Mouse (Mus musculus): ENCODE measurements around the gene Actl6a. TPM values are rescaled to one million over a fixed set of nuclear protein-coding genes. Genes with fewer than 3 reads are reported as not detected.
A peak's percentile ranks its signal among the peaks of the same experiment; 100 is the strongest.
"Not testable (repeated sequence)": the region's sequence is repeated elsewhere in the genome, so short reads cannot be mapped to it uniquely, and the experiment has no call there.

Actl6a gene
- polyA plus RNA-seq, 1 experiment from 2014 or later, result 128 TPM

- Histone ChIP-seq H3K4me1 (no peaks in the 10 kb centered on the region), H3K4me3 (replicated peaks) (no peak overlapping the region), H3K9ac (no peak overlapping the region), H3K9me3 (replicated peaks) (no peaks in the 10 kb centered on the region), H3K36me3 (peaks cover 84% of the 10 kb centered on the region), H3K27ac (replicated peaks) (no peak overlapping the region), H3K27me3 (no peaks in the 10 kb centered on the region), H3K4me2 (replicated peaks) (no peak overlapping the region)
- ATAC-seq (ENCODE audit: insufficient number of reproducible peaks, low FRiP score, low TSS enrichment, low read depth), result no peak
- 95% methylated on average over 7 of the region's 7 CpGs for WGBS
These were observed 18.1 kb downstream of the Actl6a start for GRCm38 (mm10) chr3:32724191-32724590.

GRCm38 (mm10) chr3:32725951-32726350 lies 19.9 kb downstream of the Actl6a start:
- Histone ChIP-seq H3K9ac (no peak overlapping the region), H3K4me2 (replicated peaks) (no peak overlapping the region), H3K36me3 (peaks cover 84% of the 10 kb centered on the region), H3K9me3 (replicated peaks) (no peaks in the 10 kb centered on the region), H3K27ac (replicated peaks) (no peak overlapping the region), H3K4me1 (no peaks in the 10 kb centered on the region), H3K4me3 (replicated peaks) (no peak overlapping the region), H3K27me3 (no peaks in the 10 kb centered on the region)
- no peak for ATAC-seq (ENCODE audit: insufficient number of reproducible peaks, low FRiP score, low TSS enrichment, low read depth)
- WGBS, result 87% methylated on average over 5 of the region's 5 CpGs

GRCm38 (mm10) chr3:32727861-32728260 lies 21.8 kb downstream of the Actl6a start:
- Histone ChIP-seq H3K9me3 (replicated peaks) (no peaks in the 10 kb centered on the region), H3K27me3 (no peaks in the 10 kb centered on the region), H3K9ac (no peak overlapping the region), H3K36me3 (peaks cover 77% of the 10 kb centered on the region), H3K4me3 (replicated peaks) (no peak overlapping the region), H3K4me1 (no peaks in the 10 kb centered on the region), H3K27ac (replicated peaks) (no peak overlapping the region), H3K4me2 (replicated peaks) (no peak overlapping the region)
- 82% methylated on average over 4 of the region's 4 CpGs for WGBS
- no peak for ATAC-seq (ENCODE audit: insufficient number of reproducible peaks, low FRiP score, low TSS enrichment, low read depth)

GRCm38 (mm10) chr3:32736244-32737171 lies 30.4 kb downstream of the Actl6a start, which contains the start of gene Ndufb5:
Gene Ndufb5, plus strand, starts transcription at chr3:32736990.
- Histone ChIP-seq H3K4me3 (replicated peaks) (peak within 1 kb of the TSS; percentile 72), H3K27me3 (no peaks in the 10 kb centered on the region), H3K4me1 (peaks cover 17% of the 10 kb centered on the region), H3K36me3 (peaks cover 20% of the 10 kb centered on the region), H3K9me3 (replicated peaks) (no peaks in the 10 kb centered on the region), H3K9ac (peak within 1 kb of the TSS; percentile 63), H3K4me2 (replicated peaks) (peak within 1 kb of the TSS; percentile 73), H3K27ac (replicated peaks) (peak within 1 kb of the TSS; percentile 87)
- under 1% methylated on average over 62 of the region's 62 CpGs for WGBS
- ATAC-seq (ENCODE audit: insufficient number of reproducible peaks, low FRiP score, low TSS enrichment, low read depth), result peak; percentile 99

- Histone ChIP-seq H3K4me3 (replicated peaks) (peak within 1 kb of the TSS; percentile 72), H3K4me1 (peaks cover 17% of the 10 kb centered on the region), H3K9ac (peak within 1 kb of the TSS; percentile 63), H3K27ac (replicated peaks) (peak within 1 kb of the TSS; percentile 87), H3K36me3 (peaks cover 19% of the 10 kb centered on the region), H3K4me2 (replicated peaks) (peak within 1 kb of the TSS; percentile 73), H3K27me3 (no peaks in the 10 kb centered on the region), H3K9me3 (replicated peaks) (no peaks in the 10 kb centered on the region)
- ATAC-seq (ENCODE audit: insufficient number of reproducible peaks, low FRiP score, low TSS enrichment, low read depth), result peak; percentile 29
- under 1% methylated on average over 31 of the region's 31 CpGs for WGBS
These were observed 31.1 kb downstream of the Actl6a start, which contains the start of gene Mrpl47 for GRCm38 (mm10) chr3:32737172-32737655. Gene Mrpl47, minus strand, starts transcription at chr3:32737605.

- WGBS, result 86% methylated on average over 5 of the region's 5 CpGs
- H3K36me3 ChIP-seq, result peaks cover 15% of the 10 kb centered on the region
- no peaks in the 10 kb centered on the region for H3K9me3 ChIP-seq (replicated peaks)
- H3K4me2 ChIP-seq (replicated peaks), result no peak overlapping the region
- peaks cover 17% of the 10 kb centered on the region for H3K4me1 ChIP-seq
- no peaks in the 10 kb centered on the region for H3K27me3 ChIP-seq
- no peak overlapping the region for H3K4me3 ChIP-seq (replicated peaks)
- no peak overlapping the region for H3K27ac ChIP-seq (replicated peaks)
- H3K9ac ChIP-seq, result no peak overlapping the region
- no peak for ATAC-seq (ENCODE audit: insufficient number of reproducible peaks, low FRiP score, low TSS enrichment, low read depth)
These were observed 32.5 kb downstream of the Actl6a start for GRCm38 (mm10) chr3:32738549-32738948.

- H3K27ac ChIP-seq (replicated peaks), result no peak overlapping the region
- H3K4me1 ChIP-seq, result peaks cover 10% of the 10 kb centered on the region
- H3K9me3 ChIP-seq (replicated peaks), result no peaks in the 10 kb centered on the region
- no peak overlapping the region for H3K4me3 ChIP-seq (replicated peaks)
- 86% methylated on average over 2 of the region's 2 CpGs for WGBS
- H3K36me3 ChIP-seq, result peaks cover 25% of the 10 kb centered on the region
- H3K27me3 ChIP-seq, result no peaks in the 10 kb centered on the region
- H3K4me2 ChIP-seq (replicated peaks), result no peak overlapping the region
- no peak overlapping the region for H3K9ac ChIP-seq
- no peak for ATAC-seq (ENCODE audit: insufficient number of reproducible peaks, low FRiP score, low TSS enrichment, low read depth)
These were observed 36.2 kb downstream of the Actl6a start for GRCm38 (mm10) chr3:32742276-32742780.

- WGBS, result 90% methylated on average over 6 of the region's 6 CpGs
- Histone ChIP-seq H3K27ac (replicated peaks) (no peak overlapping the region), H3K36me3 (peaks cover 43% of the 10 kb centered on the region)
These were observed 38.9 kb downstream of the Actl6a start for GRCm38 (mm10) chr3:32745001-32745400.

GRCm38 (mm10) chr3:32745426-32745825 lies 39.3 kb downstream of the Actl6a start:
- not testable (repeated sequence) for H3K9me3 ChIP-seq (replicated peaks); H3K27me3 ChIP-seq; H3K4me2 ChIP-seq (replicated peaks); H3K4me1 ChIP-seq; H3K27ac ChIP-seq (replicated peaks); ATAC-seq (ENCODE audit: insufficient number of reproducible peaks, low FRiP score, low TSS enrichment, low read depth); H3K9ac ChIP-seq; H3K4me3 ChIP-seq (replicated peaks)
- peaks cover 47% of the 10 kb centered on the region for H3K36me3 ChIP-seq

More at GRCm38 (mm10) chr3:32745001-32745400, 38.9 kb downstream of the Actl6a start:
- no peaks in the 10 kb centered on the region for H3K9me3 ChIP-seq (replicated peaks)
- ATAC-seq (ENCODE audit: insufficient number of reproducible peaks, low FRiP score, low TSS enrichment, low read depth), result no peak
- H3K9ac ChIP-seq, result no peak overlapping the region
- H3K4me2 ChIP-seq (replicated peaks), result no peak overlapping the region
- H3K27me3 ChIP-seq, result no peaks in the 10 kb centered on the region
- no peak overlapping the region for H3K4me3 ChIP-seq (replicated peaks)
- H3K4me1 ChIP-seq, result no peaks in the 10 kb centered on the region

GRCm38 (mm10) chr3:32748384-32748783 lies 42.3 kb downstream of the Actl6a start:
- H3K9me3 ChIP-seq (replicated peaks), result no peaks in the 10 kb centered on the region
- no peaks in the 10 kb centered on the region for H3K27me3 ChIP-seq
- 88% methylated on average over 9 of the region's 9 CpGs for WGBS
- H3K36me3 ChIP-seq, result peaks cover 64% of the 10 kb centered on the region
- no peaks in the 10 kb centered on the region for H3K4me1 ChIP-seq
- H3K27ac ChIP-seq (replicated peaks), result no peak overlapping the region
- ATAC-seq (ENCODE audit: insufficient number of reproducible peaks, low FRiP score, low TSS enrichment, low read depth), result no peak
- H3K9ac ChIP-seq, result no peak overlapping the region
- no peak overlapping the region for H3K4me2 ChIP-seq (replicated peaks)
- no peak overlapping the region for H3K4me3 ChIP-seq (replicated peaks)

GRCm38 (mm10) chr3:32749820-32750579 lies 43.9 kb downstream of the Actl6a start:
- H3K27ac ChIP-seq (replicated peaks), result no peak overlapping the region
- peaks cover 68% of the 10 kb centered on the region for H3K36me3 ChIP-seq
- ATAC-seq (ENCODE audit: insufficient number of reproducible peaks, low FRiP score, low TSS enrichment, low read depth), result no peak
- H3K4me2 ChIP-seq (replicated peaks), result no peak overlapping the region
- no peak overlapping the region for H3K9ac ChIP-seq
- H3K4me3 ChIP-seq (replicated peaks), result no peak overlapping the region
- no peaks in the 10 kb centered on the region for H3K9me3 ChIP-seq (replicated peaks)
- no peaks in the 10 kb centered on the region for H3K4me1 ChIP-seq
- 89% methylated on average over 4 of the region's 4 CpGs for WGBS
- H3K27me3 ChIP-seq, result no peaks in the 10 kb centered on the region
